8 mouse cellular contexts compared by ENCODE assay signal in the genomic region with DNA sequence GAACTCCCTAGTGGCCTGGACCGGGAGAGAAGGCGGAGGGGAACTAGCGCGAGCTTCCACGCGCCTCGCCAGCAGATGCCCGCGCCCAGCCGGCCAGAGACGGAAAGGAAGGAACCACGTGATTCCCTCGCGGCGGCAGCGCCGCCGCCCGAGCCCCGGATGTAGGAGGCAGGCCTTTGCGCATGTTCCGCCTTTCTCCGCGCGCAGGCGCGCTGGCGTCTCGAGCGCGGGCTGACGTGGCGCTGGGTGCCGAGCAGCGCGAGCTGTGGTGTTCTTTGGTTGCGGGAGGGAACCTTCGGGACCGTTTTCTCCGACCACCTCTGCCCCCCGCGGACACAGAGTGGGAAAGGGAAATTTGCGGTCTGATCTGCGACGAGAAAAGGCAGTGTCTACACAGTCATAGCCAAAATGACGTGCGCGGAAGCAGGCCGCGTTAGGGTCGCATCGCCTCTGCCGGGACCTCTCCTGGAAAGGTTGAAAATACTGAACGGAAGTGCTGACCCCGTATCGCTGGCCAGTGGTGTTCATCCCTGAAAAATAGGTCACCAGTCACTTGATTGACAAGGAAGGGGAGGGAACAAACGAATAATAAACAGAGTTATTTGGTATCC. TPM values are rescaled to one million over a fixed set of nuclear protein-coding genes. Genes with fewer than 3 reads are reported as not detected.
DNase-seq lines count a peak whose midpoint lies in the region; ATAC-seq lines count a peak whose summit lies in the region.

A gene (minus strand): TSS at position 108 of the 611 bp plus-strand sequence.

- peak within 1 kb of the TSS; percentile 100 for H3K27ac ChIP-seq in brown adipose tissue, adult 24 weeks (replicated peaks; ENCODE audit: low read depth, low read length)
- peak within 1 kb of the TSS; percentile 99 to 100 for H3K27ac ChIP-seq in heart, embryonic 14.5 days (replicated peaks in 1 of 2; ENCODE audit: control insufficient read depth in 1 of 2, insufficient read depth in 1 of 2, low read depth in 2 of 2, low read length in 2 of 2)
- H3K27ac ChIP-seq in liver, embryonic 13.5 days, result peak within 1 kb of the TSS; percentile 99
- peak within 1 kb of the TSS; percentile 99 for H3K27ac ChIP-seq in stomach, embryonic 16.5 days (ENCODE audit: low read length)

- no peaks in the 10 kb centered on the region for H3K9me3 ChIP-seq in heart, embryonic 14.5 days (ENCODE audit: control insufficient read depth, low read length)
- H3K9me3 ChIP-seq in liver, embryonic 13.5 days (replicated peaks), result no peaks in the 10 kb centered on the region
- H3K9me3 ChIP-seq in stomach, embryonic 16.5 days (replicated peaks; ENCODE audit: control insufficient read depth, low read length), result no peaks in the 10 kb centered on the region

- DNase-seq in CD4-positive, CD25-positive, alpha-beta regulatory T cell, adult 2 months (ENCODE audit: low read depth, low spot score), result peak; percentile 96
- DNase-seq in fibroblast of lung, adult 2 months (ENCODE audit: low read depth), result peak; percentile 71
- DNase-seq in kidney, postnatal 14 days, result peak; percentile 96
- DNase-seq in liver, embryonic 13.5 days, result peak; percentile 92
- peak; percentile 96 for DNase-seq in neural tube, embryonic 10.5 days (ENCODE audit: extremely low spot score, low spot score)

- peak; percentile 92 for ATAC-seq in heart, embryonic 14.5 days (ENCODE audit: insufficient number of reproducible peaks, insufficient read depth, low FRiP score, low read depth)
- peak; percentile 92 for ATAC-seq in liver, embryonic 13.5 days (ENCODE audit: low read depth)
- ATAC-seq in stomach, embryonic 16.5 days (ENCODE audit: insufficient read depth, low FRiP score), result peak; percentile 97

- H3K4me1 ChIP-seq in brown adipose tissue, adult 24 weeks (ENCODE audit: control insufficient read depth, insufficient read depth, insufficient read length, low read length), result peaks cover 7% of the 10 kb centered on the region; the same call in 1 of the 2 replicates
- peaks cover 2 to 19% of the 10 kb centered on the region in 2 experiments for H3K4me1 ChIP-seq in heart, embryonic 14.5 days (ENCODE audit: control insufficient read depth in 2 of 2, insufficient read depth in 2 of 2, low read length in 2 of 2)
- peaks cover 49% of the 10 kb centered on the region for H3K4me1 ChIP-seq in liver, embryonic 13.5 days (replicated peaks)
- peaks cover 14% of the 10 kb centered on the region; the same call in 1 of the 2 replicates for H3K4me1 ChIP-seq in stomach, embryonic 16.5 days (ENCODE audit: control insufficient read depth, insufficient read depth, low read length)

- peak within 1 kb of the TSS; percentile 74 for H3K4me2 ChIP-seq in heart, embryonic 14.5 days (ENCODE audit: low read length)
- peak within 1 kb of the TSS; percentile 95 for H3K4me2 ChIP-seq in liver, embryonic 13.5 days
- peak within 1 kb of the TSS; percentile 92 for H3K4me2 ChIP-seq in stomach, embryonic 16.5 days (ENCODE audit: low read depth, low read length)

- no peaks in the 10 kb centered on the region for H3K36me3 ChIP-seq in heart, embryonic 14.5 days (ENCODE audit: control insufficient read depth, insufficient read depth, low read length)
- peaks cover 4% of the 10 kb centered on the region; the same call in 1 of the 2 replicates for H3K36me3 ChIP-seq in liver, embryonic 13.5 days
- H3K36me3 ChIP-seq in stomach, embryonic 16.5 days (ENCODE audit: control insufficient read depth, insufficient read depth, low read length), result no peaks in the 10 kb centered on the region

- peak within 1 kb of the TSS; percentile 100 for H3K9ac ChIP-seq in heart, embryonic 14.5 days (ENCODE audit: low read length)
- peak within 1 kb of the TSS; percentile 100 for H3K9ac ChIP-seq in liver, embryonic 13.5 days
- H3K9ac ChIP-seq in stomach, embryonic 16.5 days (ENCODE audit: low read length), result peak within 1 kb of the TSS; percentile 99

- peak within 1 kb of the TSS; percentile 95 for H3K4me3 ChIP-seq in brown adipose tissue, adult 24 weeks (ENCODE audit: insufficient read depth, low read depth, low read length)
- peak within 1 kb of the TSS; percentile 85 to 100 for H3K4me3 ChIP-seq in heart, embryonic 14.5 days (ENCODE audit: control insufficient read depth in 1 of 2, insufficient read depth in 1 of 2, low read depth in 1 of 2, low read length in 2 of 2)
- H3K4me3 ChIP-seq in liver, embryonic 13.5 days (replicated peaks), result peak within 1 kb of the TSS; percentile 100
- peak within 1 kb of the TSS; percentile 98 for H3K4me3 ChIP-seq in stomach, embryonic 16.5 days (replicated peaks; ENCODE audit: low read length)

- H3K27me3 ChIP-seq in heart, embryonic 14.5 days (ENCODE audit: control insufficient read depth, insufficient read depth, low read length), result no peaks in the 10 kb centered on the region
- no peaks in the 10 kb centered on the region for H3K27me3 ChIP-seq in liver, embryonic 13.5 days
- no peaks in the 10 kb centered on the region for H3K27me3 ChIP-seq in stomach, embryonic 16.5 days (ENCODE audit: control insufficient read depth, insufficient read depth, low read length)

- WGBS in heart, embryonic 14.5 days, result under 1% methylated on average over 57 of the region's 57 CpGs
- WGBS in liver, embryonic 13.5 days (ENCODE audit: insufficient replicate concordance), result under 1% methylated on average over 57 of the region's 57 CpGs
- WGBS in stomach, embryonic 16.5 days, result under 1% methylated on average over 57 of the region's 57 CpGs

RNA-seq across cellular contexts. Expression of the gene that starts here (rescaled TPM):
- polyA plus RNA-seq in brown adipose tissue, adult 24 weeks (2012; ENCODE audit: insufficient read depth, insufficient read length, missing spikeins), result 79.1 and 88.5 TPM in 2 replicates
- polyA plus RNA-seq in heart, embryonic 14.5 days (2014; fragmentation: Nextera tagmentation; extraction: Ambion mirVana), result 114 and 128 TPM in 2 replicates
- 109 and 129 TPM in 2 replicates for polyA plus RNA-seq in liver, embryonic 13.5 days (2015; fragmentation: Nextera tagmentation; extraction: Ambion mirVana)
- polyA plus RNA-seq in stomach, embryonic 16.5 days (2015; fragmentation: Nextera tagmentation; extraction: Ambion mirVana), result 128 and 129 TPM in 2 replicates

Comparison
In these comparisons a context has a peak if more than half of its experiments do, and no peak if none do; other contexts are left out.
1. Peak in every context shown above with its lines: DNase-seq, ATAC-seq, H3K4me3 ChIP-seq and H3K27ac ChIP-seq.